Mouse (Mus musculus) hindbrain, embryonic 13.5 days (tissue): ENCODE results near the gene Oas1e. TPM values are rescaled to one million over a fixed set of nuclear protein-coding genes. Genes with fewer than 3 reads are reported as not detected.
"Not testable (repeated sequence)": the region's sequence is repeated elsewhere in the genome, so short reads cannot be mapped to it uniquely, and the experiment has no call there.

Source experiments
- ATAC-seq: fragments of 200-750 bp; cut with Nextera tagmentation; 2 replicates; pipeline ENCODE4 v1.8.0; 2017; ENCODE audit warnings: moderate TSS enrichment; ENCODE audit not compliant: low FRiP score
- H3K27ac ChIP-seq: fragments of 300-500 bp; sonication (generic); 2 replicates; pipeline ENCODE4 v1.5.1; 2015; ENCODE audit warnings: inconsistent platforms, mild to moderate bottlenecking, moderate library complexity
- H3K27me3 ChIP-seq: fragments of 300-500 bp; sonication (generic); 2 replicates; pipeline ENCODE4 v1.6.1; 2015; ENCODE audit warnings: mild to moderate bottlenecking, inconsistent platforms
- H3K36me3 ChIP-seq: fragments of 300-500 bp; sonication (generic); 2 replicates; pipeline ENCODE4 v1.6.1; 2015; ENCODE audit warnings: mild to moderate bottlenecking, inconsistent platforms
- H3K4me1 ChIP-seq: fragments of 300-500 bp; sonication (generic); replicated peaks from 2 replicates; pipeline ENCODE4 v1.6.1; 2015; ENCODE audit warnings: inconsistent platforms
- H3K4me2 ChIP-seq: fragments of 300-500 bp; sonication (generic); 2 replicates; pipeline ENCODE4 v1.6.1; 2015; ENCODE audit warnings: inconsistent platforms, mild to moderate bottlenecking, moderate library complexity
- H3K4me3 ChIP-seq: fragments of 300-500 bp; sonication (generic); 2 replicates; pipeline ENCODE4 v1.5.1; 2015; ENCODE audit warnings: mild to moderate bottlenecking, inconsistent platforms
- H3K9ac ChIP-seq: fragments of 300-500 bp; sonication (generic); 2 replicates; pipeline ENCODE4 v1.6.1; 2015; ENCODE audit warnings: mild to moderate bottlenecking, inconsistent platforms
- H3K9me3 ChIP-seq: fragments of 300-500 bp; sonication (generic); 2 replicates; pipeline ENCODE4 v1.6.1; 2016; ENCODE audit warnings: inconsistent platforms
- WGBS: fragments of 180-500 bp; shearing (Covaris S2); methylation state at CpG from one replicate; pipeline ENCODE4 v1.1.7; 2015; 5-methylcytosine and 5-hydroxymethylcytosine counted together
- polyA plus RNA-seq: library from polyadenylated mRNA; unstranded; fragments of >200 nt; fragmentation: Nextera tagmentation; extraction: Ambion mirVana; gene quantifications from 2 replicates; pipeline ENCODE4 v1.2.1, GENCODE M21; 2015

Oas1e gene
- polyA plus RNA-seq, result 0.35 TPM in 1 of 2 replicates, not detected in the other

GRCm38 (mm10) chr5:120795480-120796034 lies at the start of gene Oas1e:
Gene Oas1e, minus strand, starts transcription at chr5:120795530.
- not testable (repeated sequence) for H3K4me2 ChIP-seq, H3K9me3 ChIP-seq, H3K9ac ChIP-seq, H3K36me3 ChIP-seq, ATAC-seq, H3K27ac ChIP-seq, H3K4me3 ChIP-seq, H3K4me1 ChIP-seq, H3K27me3 ChIP-seq
- 68% methylated on average over 8 of the region's 9 CpGs for WGBS

GRCm38 (mm10) chr5:120844713-120845112 lies 49.4 kb upstream of the Oas1e start:
- WGBS, result 79% methylated on average over 3 of the region's 3 CpGs
- no peak overlapping the region for H3K9ac ChIP-seq

GRCm38 (mm10) chr5:120836731-120837585 lies 41.6 kb upstream of the Oas1e start:
- no peak overlapping the region for H3K4me2 ChIP-seq
- ATAC-seq, result no peak
- H3K9ac ChIP-seq, result no peak overlapping the region
- no peak overlapping the region for H3K4me3 ChIP-seq
- no peaks in the 10 kb centered on the region for H3K9me3 ChIP-seq
- peaks cover 30% of the 10 kb centered on the region for H3K27me3 ChIP-seq
- no peaks in the 10 kb centered on the region for H3K36me3 ChIP-seq
- WGBS, result 7% methylated on average over 8 of the region's 8 CpGs
- peaks cover 6% of the 10 kb centered on the region; the same call in 1 of the 2 replicates for H3K4me1 ChIP-seq
- no peak overlapping the region for H3K27ac ChIP-seq

More at GRCm38 (mm10) chr5:120844713-120845112, 49.4 kb upstream of the Oas1e start:
- H3K9me3 ChIP-seq, result no peaks in the 10 kb centered on the region
- H3K27me3 ChIP-seq, result 0 out of 2 replicates have a peak, but pooled peaks cover 6% of the 10 kb centered on the region
- no peaks in the 10 kb centered on the region for H3K4me1 ChIP-seq
- no peak overlapping the region for H3K4me3 ChIP-seq
- no peak overlapping the region for H3K4me2 ChIP-seq
- no peak overlapping the region for H3K27ac ChIP-seq
- ATAC-seq, result no peak
- H3K36me3 ChIP-seq, result no peaks in the 10 kb centered on the region

- Histone ChIP-seq H3K9ac (peak overlapping the region; percentile 53; the same call in 1 of the 2 replicates), H3K4me3 (no peak overlapping the region), H3K27me3 (peaks cover 27% of the 10 kb centered on the region), H3K27ac (no peak overlapping the region), H3K9me3 (no peaks in the 10 kb centered on the region), H3K4me2 (peak overlapping the region; percentile 33; the same call in 1 of the 2 replicates), H3K36me3 (no peaks in the 10 kb centered on the region), H3K4me1 (peaks cover 6% of the 10 kb centered on the region; the same call in 1 of the 2 replicates)
- no peak for ATAC-seq
- 17% methylated on average over 17 of the region's 17 CpGs for WGBS
These were observed 38.3 kb upstream of the Oas1e start for GRCm38 (mm10) chr5:120833335-120834280.

GRCm38 (mm10) chr5:120831031-120831430 lies 35.7 kb upstream of the Oas1e start:
- H3K4me1 ChIP-seq, result peaks cover 6% of the 10 kb centered on the region; the same call in 1 of the 2 replicates
- ATAC-seq, result no peak
- H3K9ac ChIP-seq, result no peak overlapping the region
- H3K27me3 ChIP-seq, result peaks cover 16% of the 10 kb centered on the region
- H3K9me3 ChIP-seq, result no peaks in the 10 kb centered on the region
- H3K27ac ChIP-seq, result no peak overlapping the region
- H3K36me3 ChIP-seq, result no peaks in the 10 kb centered on the region
- H3K4me3 ChIP-seq, result no peak overlapping the region
- WGBS, result 91% methylated on average over 4 of the region's 4 CpGs
- H3K4me2 ChIP-seq, result no peak overlapping the region

- H3K27me3 ChIP-seq, result no peaks in the 10 kb centered on the region
- peaks cover 11% of the 10 kb centered on the region for H3K9me3 ChIP-seq
- H3K27ac ChIP-seq, result no peak overlapping the region
- no peak overlapping the region for H3K9ac ChIP-seq
- H3K4me1 ChIP-seq, result no peaks in the 10 kb centered on the region
- no peak overlapping the region for H3K4me2 ChIP-seq
- no peak for ATAC-seq
- no peaks in the 10 kb centered on the region for H3K36me3 ChIP-seq
- H3K4me3 ChIP-seq, result no peak overlapping the region
These were observed 23.7 kb upstream of the Oas1e start for GRCm38 (mm10) chr5:120818999-120819398.

- no peak overlapping the region for H3K4me2 ChIP-seq
- ATAC-seq, result no peak
- no peaks in the 10 kb centered on the region for H3K36me3 ChIP-seq
- no peak overlapping the region for H3K9ac ChIP-seq
- no peak overlapping the region for H3K4me3 ChIP-seq
- WGBS, result 75% methylated on average over 3 of the region's 3 CpGs
- peaks cover 13% of the 10 kb centered on the region for H3K4me1 ChIP-seq
- no peaks in the 10 kb centered on the region for H3K27me3 ChIP-seq
- H3K27ac ChIP-seq, result no peak overlapping the region
- peaks cover 11% of the 10 kb centered on the region for H3K9me3 ChIP-seq
These were observed 20.6 kb upstream of the Oas1e start for GRCm38 (mm10) chr5:120815949-120816348.

- 86% methylated on average over 6 of the region's 6 CpGs for WGBS
- Histone ChIP-seq H3K4me1 (peaks cover 13% of the 10 kb centered on the region), H3K27ac (no peak overlapping the region), H3K9ac (0 out of 2 replicates have a peak overlapping the region, but pooled peaks have one; percentile 65), H3K4me3 (no peak overlapping the region), H3K36me3 (no peaks in the 10 kb centered on the region), H3K9me3 (no peaks in the 10 kb centered on the region), H3K27me3 (no peaks in the 10 kb centered on the region), H3K4me2 (peak overlapping the region; percentile 56)
- ATAC-seq, result no peak
These were observed 17.7 kb upstream of the Oas1e start for GRCm38 (mm10) chr5:120813023-120813422.

- no peaks in the 10 kb centered on the region for H3K36me3 ChIP-seq
- WGBS, result 7% methylated on average over 18 of the region's 18 CpGs
- no peaks in the 10 kb centered on the region for H3K9me3 ChIP-seq
- peak within 1 kb of the TSS; percentile 26 for H3K4me3 ChIP-seq
- no peaks in the 10 kb centered on the region for H3K27me3 ChIP-seq
- H3K4me2 ChIP-seq, result peak within 1 kb of the TSS; percentile 56
- H3K9ac ChIP-seq, result peak within 1 kb of the TSS; percentile 65
- H3K27ac ChIP-seq, result peak within 1 kb of the TSS; percentile 80
- peaks cover 13% of the 10 kb centered on the region for H3K4me1 ChIP-seq
- ATAC-seq, result peak; percentile 81
These were observed 16.9 kb upstream of the Oas1e start, which contains the start of gene Oas1c for GRCm38 (mm10) chr5:120811951-120812819. Gene Oas1c, minus strand, starts transcription at chr5:120812514.

- ATAC-seq, result no peak
- H3K27me3 ChIP-seq, result no peaks in the 10 kb centered on the region
- no peak overlapping the region for H3K4me3 ChIP-seq
- H3K9me3 ChIP-seq, result peaks cover 6% of the 10 kb centered on the region; the same call in 1 of the 2 replicates
- peaks cover 13% of the 10 kb centered on the region for H3K4me1 ChIP-seq
- H3K27ac ChIP-seq, result no peak overlapping the region
- no peak overlapping the region for H3K9ac ChIP-seq
- no peak overlapping the region for H3K4me2 ChIP-seq
- no peaks in the 10 kb centered on the region for H3K36me3 ChIP-seq
- WGBS, result 46% methylated on average over 6 of the region's 6 CpGs
These were observed 13.8 kb upstream of the Oas1e start for GRCm38 (mm10) chr5:120809171-120809570.

GRCm38 (mm10) chr5:120806458-120806857 lies 11.1 kb upstream of the Oas1e start:
- H3K27ac ChIP-seq, result no peak overlapping the region
- no peaks in the 10 kb centered on the region for H3K36me3 ChIP-seq
- H3K9me3 ChIP-seq, result peaks cover 9% of the 10 kb centered on the region; the same call in 1 of the 2 replicates
- H3K27me3 ChIP-seq, result no peaks in the 10 kb centered on the region
- ATAC-seq, result no peak
- 100% methylated on average over 1 of the region's 1 CpGs for WGBS
- H3K4me3 ChIP-seq, result no peak overlapping the region
- H3K9ac ChIP-seq, result no peak overlapping the region
- H3K4me1 ChIP-seq, result peaks cover under 1% of the 10 kb centered on the region; the same call in 1 of the 2 replicates
- H3K4me2 ChIP-seq, result no peak overlapping the region
